Mouse (Mus musculus): ENCODE measurements around the gene Clec10a.

DNA sequence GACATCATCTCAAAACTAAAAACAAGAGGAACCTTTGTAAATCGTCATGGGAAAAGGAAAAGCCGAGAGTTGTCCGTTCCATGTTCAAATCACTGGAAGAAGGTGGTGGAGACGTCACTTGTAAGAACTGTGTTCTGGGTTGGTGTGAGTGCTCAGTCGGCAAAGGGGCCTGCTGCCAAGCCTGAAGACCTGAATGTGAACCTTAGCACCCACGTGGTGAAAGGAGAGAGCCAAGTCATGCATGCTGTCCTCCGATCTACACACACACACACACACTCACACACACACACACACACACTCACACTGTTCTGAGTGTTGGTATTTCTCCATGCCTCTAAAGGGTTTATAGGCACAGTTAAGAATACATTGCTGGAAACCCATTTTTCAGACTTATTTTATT, 15.2 kb downstream of the Clec10a start:
- TF ChIP-seq POLR2A (IDR thresholded peaks at IDR 0.05; ENCODE audit: control insufficient read depth, extremely low read depth, insufficient read depth, low read length, poor library complexity) (no peak), CTCF (IDR thresholded peaks at IDR 0.05; ENCODE audit: borderline replicate concordance, control insufficient read depth, extremely low read depth, insufficient read depth, low read length, poor library complexity) (no peak)
